ENCODE assay signal across 24 mouse cellular contexts in genomic region chr2:20609203-20609602, GRCm38 (mm10).
DNase-seq lines count a peak whose midpoint lies in the region; ATAC-seq lines count a peak whose summit lies in the region.
"Had no signal": no experiment of that assay in that cellular context is flagged by ENCODE, and none has a peak within 500 bp of the region (broad histone marks: within the 10 kb centered on the region; RNA-seq: fewer than 3 reads in every experiment).

No protein-coding gene starts in this region.

- no peaks in the 10 kb centered on the region for H3K36me3 ChIP-seq in forebrain, embryonic 14.5 days (ENCODE audit: control insufficient read depth, insufficient read depth, low read length)
- H3K36me3 ChIP-seq: embryonic facial prominence, embryonic 12.5 days; hindbrain, embryonic 12.5 days; limb, embryonic 10.5 days; midbrain, embryonic 13.5 days had no signal

- DNase-seq in layer of hippocampus, adult 11-12 months (ENCODE audit: low spot score): peak; percentile 9
- DNase-seq in layer of hippocampus, postnatal 25 days (ENCODE audit: extremely low spot score in 1 of 2, low spot score in 1 of 2): no peak
- DNase-seq in brain, adult 2 months (ENCODE audit: low read depth, low spot score): peak; percentile 63
- peak; percentile 71 for DNase-seq in forebrain, embryonic 14.5 days (ENCODE audit: low spot score)
- DNase-seq in retina, postnatal 1 day: peak; percentile 47
- no peak for DNase-seq in spleen, postnatal 14 days (ENCODE audit: low spot score in 2 of 2)
- no peak for DNase-seq in embryo, embryonic 9.5 days (ENCODE audit: extremely low spot score)
- DNase-seq in heart, postnatal 36 days: no peak
- DNase-seq: adrenal gland, postnatal 36 days; B cell, adult 2 months; cerebellum, adult 8-10 months; heart, postnatal 10 days; kidney, adult 9 months; kidney, postnatal 25 days; lung, adult 18-20 months; lung, postnatal 14 days had no signal

- no peak overlapping the region for H3K4me3 ChIP-seq in forebrain, embryonic 14.5 days (ENCODE audit: low read depth, low read length)
- H3K4me3 ChIP-seq: embryonic facial prominence, embryonic 12.5 days; erythroblast, embryonic 14.5 days; hindbrain, embryonic 12.5 days; limb, embryonic 10.5 days; midbrain, embryonic 13.5 days; myocyte had no signal

- WGBS in forebrain, embryonic 14.5 days: 14% methylated on average over 8 of the region's 8 CpGs

- H3K4me2 ChIP-seq in forebrain, embryonic 14.5 days (ENCODE audit: low read length): no peak overlapping the region
- H3K4me2 ChIP-seq: embryonic facial prominence, embryonic 12.5 days; heart, embryonic 11.5 days; hindbrain, embryonic 12.5 days; midbrain, embryonic 13.5 days had no signal

- ATAC-seq in forebrain, embryonic 14.5 days: peak; percentile 65; the same call in 1 of the 2 replicates
- ATAC-seq: midbrain, embryonic 13.5 days had no signal

- H3K9me3 ChIP-seq in forebrain, embryonic 14.5 days (replicated peaks; ENCODE audit: control insufficient read depth, low read length): no peaks in the 10 kb centered on the region
- H3K9me3 ChIP-seq: embryonic facial prominence, embryonic 12.5 days; hindbrain, embryonic 12.5 days; limb, embryonic 10.5 days; midbrain, embryonic 13.5 days had no signal

- H3K27me3 ChIP-seq in forebrain, embryonic 14.5 days (replicated peaks; ENCODE audit: control insufficient read depth, insufficient read depth, low read length): no peaks in the 10 kb centered on the region
- H3K27me3 ChIP-seq: embryonic facial prominence, embryonic 12.5 days; hindbrain, embryonic 12.5 days; midbrain, embryonic 13.5 days had no signal

- no peak overlapping the region for H3K9ac ChIP-seq in forebrain, embryonic 14.5 days (ENCODE audit: low read length)
- H3K9ac ChIP-seq: embryonic facial prominence, embryonic 12.5 days; hindbrain, embryonic 12.5 days; midbrain, embryonic 13.5 days had no signal

- H3K4me1 ChIP-seq in forebrain, embryonic 14.5 days (ENCODE audit: control insufficient read depth, insufficient read depth, low read length): peaks cover 2% of the 10 kb centered on the region; the same call in 1 of the 2 replicates
- H3K4me1 ChIP-seq: hindbrain, embryonic 12.5 days; limb, embryonic 10.5 days; midbrain, embryonic 13.5 days had no signal

- H3K27ac ChIP-seq in forebrain, embryonic 14.5 days (ENCODE audit: low read depth, low read length): no peak overlapping the region
- H3K27ac ChIP-seq: embryonic facial prominence, embryonic 12.5 days; hindbrain, embryonic 12.5 days; limb, embryonic 10.5 days; midbrain, embryonic 13.5 days; stomach, postnatal 0 days had no signal

- intact Hi-C loops in heart, postnatal 36 days (cut with DNase I): no loop called here

Comparison
In these comparisons a context has a peak if more than half of its experiments do, and no peak if none do; other contexts are left out.
1. DNase-seq: peak in layer of hippocampus, adult 11-12 months (single experiment), brain, adult 2 months (single experiment), forebrain, embryonic 14.5 days (single experiment) and retina, postnatal 1 day (single experiment); none in layer of hippocampus, postnatal 25 days (0 of 2), spleen, postnatal 14 days (0 of 2), embryo, embryonic 9.5 days (single experiment) and heart, postnatal 36 days (0 of 2).